Mouse (Mus musculus) liver, embryonic 14.5 days (tissue): ENCODE data around the gene Lta. TPM values are rescaled to one million over a fixed set of nuclear protein-coding genes. Genes with fewer than 3 reads are reported as not detected.

ENCODE experiments used
- ATAC-seq: fragments of 200-750 bp; cut with Nextera tagmentation; 2 replicates; pipeline ENCODE4 v1.8.0; 2017; ENCODE audit warnings: moderate number of reproducible peaks, mild to moderate bottlenecking, moderate library complexity; ENCODE audit not compliant: insufficient read depth
- DNase-seq, 3 experiments: peaks; one replicate each; pipeline ENCODE4 v3.0.0-alpha.2; 2012 to 2013; ENCODE audit warnings: low read depth in 3 of 3, low spot score in 3 of 3
- H3K27ac ChIP-seq: fragments of 300-500 bp; sonication (generic); 2 replicates; pipeline ENCODE4 v1.5.1; 2014; ENCODE audit warnings: moderate library complexity, mild to moderate bottlenecking, control low read depth, inconsistent platforms
- H3K27me3 ChIP-seq: fragments of 300-500 bp; sonication (generic); 2 replicates; pipeline ENCODE4 v1.6.1; 2014; ENCODE audit warnings: mild to moderate bottlenecking, low read length, moderate library complexity; ENCODE audit not compliant: control insufficient read depth, insufficient read depth
- H3K36me3 ChIP-seq: fragments of 300-500 bp; sonication (generic); replicated peaks from 2 replicates; pipeline ENCODE4 v1.6.1; 2014; ENCODE audit warnings: low read depth; ENCODE audit not compliant: control insufficient read depth, insufficient read depth
- H3K4me1 ChIP-seq, 2 experiments: fragments of 200-500 bp in 1 of 2; fragments of 300-500 bp in 1 of 2; sonication (generic) in 1 of 2; replicated peaks; 2 replicates each; pipeline ENCODE4 v1.6.1; 2012 to 2014; ENCODE audit warnings: antibody characterized with exemption in 1 of 2, inconsistent platforms in 1 of 2, low read length in 1 of 2; ENCODE audit not compliant: control insufficient read depth in 2 of 2, insufficient read depth in 2 of 2
- H3K4me2 ChIP-seq: fragments of 300-500 bp; sonication (generic); 2 replicates; pipeline ENCODE4 v1.6.1; 2014; ENCODE audit warnings: low read depth, mild to moderate bottlenecking, control low read depth, moderate library complexity
- H3K4me3 ChIP-seq, 2 experiments: fragments of 200-500 bp in 1 of 2; fragments of 300-500 bp in 1 of 2; sonication (generic) in 1 of 2; 2 replicates each; pipeline ENCODE4 v1.5.1; 2012 to 2014; ENCODE audit warnings: low read depth in 2 of 2, low read length in 2 of 2, mild to moderate bottlenecking in 2 of 2, control low read depth in 1 of 2, inconsistent platforms in 1 of 2, moderate library complexity in 1 of 2; ENCODE audit not compliant: insufficient read depth in 1 of 2
- H3K9ac ChIP-seq: fragments of 300-500 bp; sonication (generic); replicated peaks from 2 replicates; pipeline ENCODE4 v1.6.1; 2014; ENCODE audit warnings: mild to moderate bottlenecking, control low read depth, moderate library complexity
- H3K9me3 ChIP-seq: fragments of 300-500 bp; sonication (generic); 2 replicates; pipeline ENCODE4 v1.6.1; 2016; ENCODE audit warnings: low read length, mixed read lengths; ENCODE audit not compliant: control insufficient read depth
- CTCF ChIP-seq: IDR thresholded peaks from 2 replicates; pipeline ENCODE4 v1.5.1; 2016; ENCODE audit warnings: antibody characterized with exemption, low read depth, control low read depth
- EP300 ChIP-seq: IDR thresholded peaks from 2 replicates; pipeline ENCODE4 v1.6.1; 2016; ENCODE audit warnings: antibody characterized with exemption, low read depth
- WGBS: fragments of 180-500 bp; shearing (Covaris S2); extraction: QIAGEN DNeasy Blood & Tissue Kit; methylation state at CpG from one replicate; pipeline ENCODE4 v1.1.7; 2014; ENCODE audit not compliant: insufficient replicate concordance; 5-methylcytosine and 5-hydroxymethylcytosine counted together
- polyA plus RNA-seq, 2 experiments: library from polyadenylated mRNA; depleted of rRNA in 1 of 2; stranded (reverse) in 1 of 2; unstranded in 1 of 2; fragments of >200 nt; fragmentation: Nextera tagmentation in 1 of 2; extraction: Ambion mirVana in 1 of 2; gene quantifications; 2 replicates each; pipeline versions ENCODE4 v1.2.1 to v1.2.3; 2012 to 2014

Lta gene
- polyA plus RNA-seq, 2 experiments, result 0.07 TPM; not detected in 1

DNA sequence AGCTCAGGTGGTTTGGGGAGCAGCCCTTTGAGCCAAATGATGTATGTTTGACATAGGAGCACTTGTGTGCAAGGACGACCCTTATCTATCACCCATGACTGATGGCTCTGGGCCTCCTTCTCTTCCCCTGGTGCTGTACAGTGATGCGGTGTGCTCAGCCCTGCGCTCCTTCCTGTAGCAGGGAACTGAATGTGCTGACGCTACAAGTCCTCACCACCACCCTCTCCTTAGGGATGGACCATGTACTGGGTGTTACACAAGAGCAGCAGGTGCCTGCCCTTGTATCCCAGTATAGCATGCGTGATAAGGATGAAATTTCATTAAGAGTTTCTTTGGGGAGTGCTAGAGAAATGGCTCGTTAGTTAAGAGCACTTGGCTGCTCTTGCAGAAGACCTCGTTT is 42.0 kb upstream of the Lta start:
- Histone ChIP-seq H3K27me3 (no peaks in the 10 kb centered on the region), H3K4me3 (no peak overlapping the region), H3K9ac (no peak overlapping the region), H3K27ac (no peak overlapping the region), H3K9me3 (no peaks in the 10 kb centered on the region), H3K36me3 (peaks cover 87% of the 10 kb centered on the region), H3K4me1 (peaks cover 13 to 21% of the 10 kb centered on the region in 2 experiments), H3K4me2 (no peak overlapping the region)
- WGBS, result 78% methylated on average over 7 of the region's 7 CpGs
- ATAC-seq, result no peak
- no peak for DNase-seq
- TF ChIP-seq EP300 (no peak), CTCF (no peak)

DNA sequence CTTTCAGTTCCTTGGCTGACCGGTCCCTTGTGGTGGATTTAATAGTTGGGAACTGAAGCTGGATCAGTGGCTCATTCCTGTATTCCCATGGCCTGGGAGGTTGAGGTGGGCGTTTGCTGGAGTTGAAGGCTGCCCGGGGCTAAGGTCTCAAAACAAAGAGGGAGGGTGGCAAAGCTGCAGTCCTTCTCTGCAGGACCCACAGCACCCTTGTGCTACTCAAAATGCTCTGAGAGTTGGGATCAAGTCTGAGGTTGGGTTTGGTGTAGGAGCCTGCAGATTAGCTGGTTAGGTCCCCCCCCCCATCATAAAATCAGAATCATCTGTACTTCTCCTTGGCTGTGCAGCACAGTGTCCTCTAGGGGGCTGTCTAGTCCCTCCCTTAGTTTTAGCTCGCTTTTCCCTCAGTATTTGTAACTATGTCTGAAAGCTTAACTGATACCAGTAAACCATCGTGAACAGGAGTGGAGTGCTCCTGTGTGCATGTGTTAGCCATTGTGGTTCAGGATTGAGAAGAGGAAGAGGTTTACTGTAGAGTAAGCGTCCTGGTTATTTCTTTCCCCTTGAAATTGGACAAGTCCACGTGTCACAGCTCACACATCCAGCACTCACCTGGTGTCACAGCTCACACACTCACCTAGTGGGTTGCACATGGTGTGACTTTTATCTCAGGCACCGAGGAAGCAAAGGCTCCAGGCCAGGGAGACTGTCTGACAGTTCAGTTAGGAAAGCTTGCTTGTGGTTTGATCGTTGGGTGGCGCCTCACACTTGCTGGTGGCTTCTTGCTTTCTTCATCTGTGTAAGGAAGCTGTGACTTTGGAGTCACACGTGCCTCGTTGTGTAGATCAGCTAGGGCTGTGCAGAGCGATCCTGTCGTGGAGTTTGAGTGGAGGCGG is 40.8 kb upstream of the Lta start:
- Histone ChIP-seq H3K9me3 (no peaks in the 10 kb centered on the region), H3K27me3 (no peaks in the 10 kb centered on the region), H3K9ac (no peak overlapping the region), H3K27ac (no peak overlapping the region), H3K36me3 (peaks cover 78% of the 10 kb centered on the region), H3K4me1 (peaks cover 13 to 22% of the 10 kb centered on the region in 2 experiments), H3K4me3 (no peak overlapping the region), H3K4me2 (no peak overlapping the region)
- no peak for DNase-seq
- ATAC-seq, result no peak
- TF ChIP-seq CTCF (peak; percentile 57), EP300 (no peak)
- WGBS, result 71% methylated on average over 15 of the region's 15 CpGs

GRCm38 (mm10) chr17:35244999-35245398 is 39.8 kb upstream of the Lta start:
- TF ChIP-seq EP300 (no peak), CTCF (no peak)
- Histone ChIP-seq H3K27ac (no peak overlapping the region), H3K4me2 (peak overlapping the region; percentile 97), H3K9me3 (no peaks in the 10 kb centered on the region), H3K4me3 (no peak overlapping the region), H3K9ac (0 out of 2 replicates have a peak overlapping the region, but pooled peaks have one; percentile 2), H3K36me3 (peaks cover 70% of the 10 kb centered on the region), H3K4me1 (peaks cover 20 to 32% of the 10 kb centered on the region in 2 experiments), H3K27me3 (no peaks in the 10 kb centered on the region)
- whole genome bisulfite sequencing, result 83% methylated on average over 2 of the region's 2 CpGs
- no peak for DNase-seq
- ATAC-seq, result no peak

- DNase-seq (no peak), ATAC-seq (no peak)
- Histone ChIP-seq H3K36me3 (peaks cover 51% of the 10 kb centered on the region), H3K4me2 (peak overlapping the region; percentile 97), H3K4me1 (peaks cover 20 to 32% of the 10 kb centered on the region in 2 experiments), H3K27me3 (no peaks in the 10 kb centered on the region), H3K9me3 (no peaks in the 10 kb centered on the region), H3K4me3 (peak overlapping the region; percentile 85 to 97), H3K27ac (peak overlapping the region; percentile 83), H3K9ac (peak overlapping the region; percentile 95)
- TF ChIP-seq EP300 (no peak), CTCF (0 out of 2 replicates have a peak, but pooled peaks have one; percentile 27)
- WGBS, result 14% methylated on average over 16 of the region's 16 CpGs
These were observed 37.9 kb upstream of the Lta start for GRCm38 (mm10) chr17:35243086-35243485.
